Mouse (Mus musculus) liver, adult (tissue): Measurements from ENCODE around the gene Isoc2b.

Experiments
- GATA4 ChIP-seq: IDR thresholded peaks from 2 replicates; pipeline ENCODE4 v1.6.1; 2014; ENCODE audit warnings: mild to moderate bottlenecking, low read length; ENCODE audit not compliant: insufficient replicate concordance

Isoc2b gene

GRCm38 (mm10) chr7:4870133-4870532, at the start of gene Isoc2b:
Isoc2b (minus strand) TSS chr7:4870258.
- no peak for TF ChIP-seq GATA4

- TF ChIP-seq GATA4, result no peak
Measured at GRCm38 (mm10) chr7:4919096-4919495, 49.0 kb upstream of the Isoc2b start.

GRCm38 (mm10) chr7:4918681-4919080, 48.6 kb upstream of the Isoc2b start:
- no peak for TF ChIP-seq GATA4

GRCm38 (mm10) chr7:4917494-4917893, 47.4 kb upstream of the Isoc2b start:
- TF ChIP-seq GATA4, result no peak

GRCm38 (mm10) chr7:4915669-4916416, 45.8 kb upstream of the Isoc2b start:
- TF ChIP-seq GATA4, result no peak

GRCm38 (mm10) chr7:4915007-4915665, 45.1 kb upstream of the Isoc2b start, which contains the start of gene Zfp628:
Zfp628 (plus strand) TSS chr7:4915217.
- peak; percentile 69; the same call in 1 of the 2 replicates for TF ChIP-seq GATA4

- TF ChIP-seq GATA4, result no peak
Measured at GRCm38 (mm10) chr7:4912248-4912647, 42.2 kb upstream of the Isoc2b start.

- TF ChIP-seq GATA4, result no peak
Measured at GRCm38 (mm10) chr7:4911561-4911960, 41.5 kb upstream of the Isoc2b start.

GRCm38 (mm10) chr7:4906466-4906950, 36.5 kb upstream of the Isoc2b start, which contains the start of gene Gm36210:
Gm36210 (minus strand) TSS chr7:4906516.
- no peak for TF ChIP-seq GATA4

GRCm38 (mm10) chr7:4902404-4902803, 32.3 kb upstream of the Isoc2b start:
- TF ChIP-seq GATA4, result no peak

- TF ChIP-seq GATA4, result no peak
Measured at GRCm38 (mm10) chr7:4901171-4901570, 31.1 kb upstream of the Isoc2b start.

GRCm38 (mm10) chr7:4900523-4900851, 30.4 kb upstream of the Isoc2b start:
- TF ChIP-seq GATA4, result no peak

- TF ChIP-seq GATA4, result no peak
Measured at GRCm38 (mm10) chr7:4899649-4900522, 29.8 kb upstream of the Isoc2b start.

GRCm38 (mm10) chr7:4898851-4899648, 29.0 kb upstream of the Isoc2b start:
- TF ChIP-seq GATA4, result no peak

GRCm38 (mm10) chr7:4895186-4895585, 25.1 kb upstream of the Isoc2b start:
- TF ChIP-seq GATA4, result no peak
